Mouse (Mus musculus): ENCODE results near the gene 1700029I15Rik. TPM values are rescaled to one million over a fixed set of nuclear protein-coding genes. Genes with fewer than 3 reads are reported as not detected.

1700029I15Rik gene
- polyA plus RNA-seq, 1 experiment: 1.2 TPM

DNA sequence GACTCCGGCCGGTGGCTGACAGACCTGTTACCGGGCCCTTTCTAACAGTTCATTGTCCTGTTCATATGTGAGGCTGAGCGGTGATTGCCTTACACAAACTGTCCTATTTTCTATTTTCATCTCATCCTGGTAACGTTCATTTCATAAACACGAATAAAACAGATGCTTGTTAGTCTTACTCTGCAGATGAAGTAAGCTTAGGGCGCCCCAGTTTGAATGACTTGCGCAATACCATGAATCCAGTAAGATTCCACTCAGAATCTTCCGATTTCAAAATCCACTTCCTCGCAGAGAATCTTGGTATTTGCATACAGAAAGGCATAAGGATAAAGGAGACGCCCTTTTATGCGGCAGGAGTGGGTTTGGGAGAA lies 52.0 kb downstream of the 1700029I15Rik start:
- H3K9ac ChIP-seq (ENCODE audit: low read depth, poor library complexity, severe bottlenecking): no peak overlapping the region
- H3K27me3 ChIP-seq (ENCODE audit: control insufficient read depth, insufficient read depth, low read length, poor library complexity, severe bottlenecking): no peaks in the 10 kb centered on the region
- H3K9me3 ChIP-seq (replicated peaks; ENCODE audit: control insufficient read depth, insufficient read depth, low read length, poor library complexity, severe bottlenecking): no peaks in the 10 kb centered on the region
- H3K4me1 ChIP-seq (ENCODE audit: control insufficient read depth, insufficient read depth, low read length): peaks cover 6% of the 10 kb centered on the region
- no peak overlapping the region for H3K27ac ChIP-seq (ENCODE audit: insufficient read depth, low read length)
- TF ChIP-seq POLR2A (IDR thresholded peaks at IDR 0.05; ENCODE audit: insufficient read depth, low read length) (no peak), EP300 (IDR thresholded peaks at IDR 0.05; ENCODE audit: insufficient read depth, low read depth, low read length) (no peak), CTCF (IDR thresholded peaks at IDR 0.05; ENCODE audit: low read depth, low read length) (no peak)
- peak overlapping the region; percentile 34 for H3K4me3 ChIP-seq (ENCODE audit: low read depth, low read length)
- no peaks in the 10 kb centered on the region for H3K36me3 ChIP-seq (ENCODE audit: control insufficient read depth, insufficient read depth, low read length, poor library complexity, severe bottlenecking)

DNA sequence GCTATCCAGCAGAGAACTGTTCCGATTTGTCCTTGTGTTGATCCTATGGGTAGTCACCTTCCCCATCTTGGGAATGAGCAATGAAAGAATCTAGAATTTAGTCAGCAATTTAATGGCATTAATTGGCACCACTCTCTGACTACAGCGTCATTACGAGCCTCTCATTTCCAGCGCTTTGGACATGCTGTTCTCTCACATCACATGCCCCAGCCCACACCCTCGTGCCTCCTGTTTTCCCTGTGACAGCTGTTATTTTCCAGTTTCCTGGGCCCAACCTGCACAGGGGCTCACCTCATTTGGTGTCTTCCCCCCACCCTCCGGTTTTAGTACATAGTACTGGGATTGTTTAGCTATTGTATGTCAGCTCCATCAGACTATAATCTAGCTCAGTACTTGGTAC lies 52.7 kb downstream of the 1700029I15Rik start:
- H3K27me3 ChIP-seq (ENCODE audit: control insufficient read depth, insufficient read depth, low read length, poor library complexity, severe bottlenecking): no peaks in the 10 kb centered on the region
- TF ChIP-seq EP300 (IDR thresholded peaks at IDR 0.05; ENCODE audit: insufficient read depth, low read depth, low read length): no peak
- no peak for TF ChIP-seq POLR2A (IDR thresholded peaks at IDR 0.05; ENCODE audit: insufficient read depth, low read length)
- no peak for TF ChIP-seq CTCF (IDR thresholded peaks at IDR 0.05; ENCODE audit: low read depth, low read length)
- no peaks in the 10 kb centered on the region for H3K9me3 ChIP-seq (replicated peaks; ENCODE audit: control insufficient read depth, insufficient read depth, low read length, poor library complexity, severe bottlenecking)
- no peak overlapping the region for H3K9ac ChIP-seq (ENCODE audit: low read depth, poor library complexity, severe bottlenecking)
- no peaks in the 10 kb centered on the region for H3K36me3 ChIP-seq (ENCODE audit: control insufficient read depth, insufficient read depth, low read length, poor library complexity, severe bottlenecking)
- H3K27ac ChIP-seq (ENCODE audit: insufficient read depth, low read length): no peak overlapping the region
- peaks cover 2% of the 10 kb centered on the region for H3K4me1 ChIP-seq (ENCODE audit: control insufficient read depth, insufficient read depth, low read length)
- no peak overlapping the region for H3K4me3 ChIP-seq (ENCODE audit: low read depth, low read length)

Other genes starting within 250 kb of the 1700029I15Rik start
- gene Pex16, start 7.9 kb upstream of the 1700029I15Rik start, polyA plus RNA-seq (2011; ENCODE audit: insufficient read depth, insufficient read length, low read depth, missing spikeins): 7.3 and 7.9 TPM in 2 replicates
- gene Large2, start 7.7 kb upstream of the 1700029I15Rik start, polyA plus RNA-seq (2011; ENCODE audit: insufficient read depth, insufficient read length, low read depth, missing spikeins): 27.9 and 31.4 TPM in 2 replicates
- 13.6 and 16.0 TPM in 2 replicates for gene Mapk8ip1, start 18.7 kb downstream of the 1700029I15Rik start, polyA plus RNA-seq (2011; ENCODE audit: insufficient read depth, insufficient read length, low read depth, missing spikeins)
- 9.9 and 11.8 TPM in 2 replicates for gene Cry2, start 51.5 kb downstream of the 1700029I15Rik start, polyA plus RNA-seq (2011; ENCODE audit: insufficient read depth, insufficient read length, low read depth, missing spikeins)
- gene Slc35c1, start 78.0 kb downstream of the 1700029I15Rik start, polyA plus RNA-seq (2011; ENCODE audit: insufficient read depth, insufficient read length, low read depth, missing spikeins): 7.6 and 8.2 TPM in 2 replicates
- 7.0 and 8.5 TPM in 2 replicates for gene Chst1, start 217.2 kb downstream of the 1700029I15Rik start, polyA plus RNA-seq (2011; ENCODE audit: insufficient read depth, insufficient read length, low read depth, missing spikeins)

Measured in ES-Bruce4 (cell line).